Mouse (Mus musculus): Measurements from ENCODE around the gene Nhej1. TPM values are rescaled to one million over a fixed set of nuclear protein-coding genes. Genes with fewer than 3 reads are reported as not detected.

The Nhej1 gene
- total RNA-seq, 1 experiment = 7.7 TPM

DNA sequence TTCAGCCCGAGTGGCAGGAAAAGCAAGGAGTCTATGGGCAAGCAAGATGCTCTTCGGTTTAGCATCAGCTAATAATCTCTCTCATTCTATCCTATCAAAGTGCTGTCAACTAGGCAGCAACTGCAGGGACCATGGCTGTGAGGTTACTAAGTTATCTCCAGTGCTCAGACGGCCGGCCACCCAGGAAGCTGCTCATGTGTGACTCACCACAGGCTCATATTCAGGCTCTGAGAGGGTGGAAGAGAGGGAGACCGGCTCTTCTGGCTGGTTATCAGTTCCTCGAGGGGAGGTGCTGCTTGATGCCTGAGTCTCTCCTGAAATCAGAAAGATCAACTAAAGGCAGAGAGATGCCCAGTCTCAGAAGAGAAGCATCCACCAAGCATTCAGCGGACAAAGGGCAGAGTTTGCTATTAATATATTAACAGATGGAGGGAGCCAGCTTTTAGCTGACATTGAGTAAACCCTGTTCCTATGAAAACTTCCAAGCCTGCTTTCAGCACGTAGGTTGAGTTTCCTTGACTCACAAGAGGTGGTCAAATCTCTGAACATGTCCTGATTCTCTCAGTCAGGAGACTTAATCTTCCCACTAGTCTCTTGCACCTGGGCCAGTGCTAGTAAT is 156.9 kb downstream of the Nhej1 start:
- TF ChIP-seq ZNF384 (IDR thresholded peaks at IDR 0.05; ENCODE audit: low read depth, low read length) = no peak
- no peak for TF ChIP-seq HCFC1 (IDR thresholded peaks at IDR 0.05; ENCODE audit: borderline replicate concordance, insufficient read depth, low read length)
- TF ChIP-seq ZC3H11A (IDR thresholded peaks at IDR 0.05; ENCODE audit: borderline replicate concordance, low read depth, low read length) = no peak
- H3K27ac ChIP-seq (ENCODE audit: insufficient read depth, low read depth, low read length, poor library complexity, severe bottlenecking) = no peak overlapping the region
- no peak overlapping the region for H3K9ac ChIP-seq (ENCODE audit: insufficient read depth, low read depth, low read length, poor library complexity, severe bottlenecking)
- H3K4me3 ChIP-seq (ENCODE audit: insufficient read depth in 1 of 2, low read depth in 1 of 2, low read length in 2 of 2, poor library complexity in 1 of 2, severe bottlenecking in 1 of 2) = no peak overlapping the region
- H3K9me3 ChIP-seq (ENCODE audit: control insufficient read depth, insufficient read depth, low read depth, low read length) = no peaks in the 10 kb centered on the region
- peaks cover 0 to 10% of the 10 kb centered on the region in 2 experiments; a peak in 1 of 4 replicates for H3K4me1 ChIP-seq (ENCODE audit: control insufficient read depth in 2 of 2, insufficient read depth in 2 of 2, low read length in 2 of 2, poor library complexity in 1 of 2)
- no peak for DNase-seq (ENCODE audit: low read depth, low spot score)
- in situ Hi-C loops (cut with MboI; ENCODE audit: low sequenced_read_pairs in 2 of 2, unreplicated experiment in 2 of 2) = no loop called here
- no peaks in the 10 kb centered on the region; the same call in 1 of the 2 replicates for H3K36me3 ChIP-seq (ENCODE audit: control insufficient read depth, insufficient read depth, low read length, poor library complexity, severe bottlenecking)

- DNase-seq (ENCODE audit: low read depth, low spot score) = peak; percentile 77
- no peak overlapping the region for H3K9ac ChIP-seq (ENCODE audit: insufficient read depth, low read depth, low read length, poor library complexity, severe bottlenecking)
- TF ChIP-seq ZC3H11A (IDR thresholded peaks at IDR 0.05; ENCODE audit: borderline replicate concordance, low read depth, low read length) = 0 out of 2 replicates have a peak, but pooled peaks have one; percentile 39
- TF ChIP-seq MAFK (IDR thresholded peaks at IDR 0.05; ENCODE audit: insufficient read depth, low read depth, low read length) = no peak
- in situ Hi-C loops (cut with MboI; ENCODE audit: low sequenced_read_pairs in 2 of 2, unreplicated experiment in 2 of 2) = no loop called here
- no peak overlapping the region; a peak in 1 of 4 replicates for H3K4me3 ChIP-seq (ENCODE audit: insufficient read depth in 1 of 2, low read depth in 1 of 2, low read length in 2 of 2, poor library complexity in 1 of 2, severe bottlenecking in 1 of 2)
- no peaks in the 10 kb centered on the region; the same call in 1 of the 2 replicates for H3K36me3 ChIP-seq (ENCODE audit: control insufficient read depth, insufficient read depth, low read length, poor library complexity, severe bottlenecking)
- peaks cover 0 to 5% of the 10 kb centered on the region in 2 experiments; a peak in 1 of 4 replicates for H3K4me1 ChIP-seq (ENCODE audit: control insufficient read depth in 2 of 2, insufficient read depth in 2 of 2, low read length in 2 of 2, poor library complexity in 1 of 2)
- H3K9me3 ChIP-seq (ENCODE audit: control insufficient read depth, insufficient read depth, low read depth, low read length) = no peaks in the 10 kb centered on the region
- no peak overlapping the region for H3K27ac ChIP-seq (ENCODE audit: insufficient read depth, low read depth, low read length, poor library complexity, severe bottlenecking)
These were observed 160.3 kb downstream of the Nhej1 start for GRCm38 (mm10) chr1:74964494-74965215.

DNA sequence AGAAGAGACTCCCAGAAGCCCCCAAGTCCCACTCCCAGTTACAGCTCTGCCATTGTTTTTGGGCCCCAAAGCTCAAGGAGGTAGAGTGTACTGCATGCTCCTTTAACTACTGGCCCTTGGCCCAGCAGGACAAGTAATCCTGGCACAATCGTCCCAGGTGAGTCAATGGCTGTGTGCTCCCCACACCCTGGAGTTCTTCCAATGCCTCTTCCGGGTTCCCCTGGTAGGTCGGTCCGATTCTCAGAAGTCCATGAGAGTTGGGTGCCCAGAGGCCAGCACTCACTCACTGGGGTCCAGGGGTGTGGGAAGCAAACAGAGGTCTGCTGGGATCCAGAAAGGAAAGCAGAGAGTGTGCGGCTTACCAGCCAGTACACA is 162.2 kb downstream of the Nhej1 start:
- H3K4me1 ChIP-seq (ENCODE audit: control insufficient read depth in 2 of 2, insufficient read depth in 2 of 2, low read length in 2 of 2, poor library complexity in 1 of 2) = peaks cover 0 to 6% of the 10 kb centered on the region in 2 experiments; a peak in 1 of 4 replicates
- in situ Hi-C loops (cut with MboI; ENCODE audit: low sequenced_read_pairs in 2 of 2, unreplicated experiment in 2 of 2) = no loop called here
- no peak overlapping the region for H3K9ac ChIP-seq (ENCODE audit: insufficient read depth, low read depth, low read length, poor library complexity, severe bottlenecking)

DNA sequence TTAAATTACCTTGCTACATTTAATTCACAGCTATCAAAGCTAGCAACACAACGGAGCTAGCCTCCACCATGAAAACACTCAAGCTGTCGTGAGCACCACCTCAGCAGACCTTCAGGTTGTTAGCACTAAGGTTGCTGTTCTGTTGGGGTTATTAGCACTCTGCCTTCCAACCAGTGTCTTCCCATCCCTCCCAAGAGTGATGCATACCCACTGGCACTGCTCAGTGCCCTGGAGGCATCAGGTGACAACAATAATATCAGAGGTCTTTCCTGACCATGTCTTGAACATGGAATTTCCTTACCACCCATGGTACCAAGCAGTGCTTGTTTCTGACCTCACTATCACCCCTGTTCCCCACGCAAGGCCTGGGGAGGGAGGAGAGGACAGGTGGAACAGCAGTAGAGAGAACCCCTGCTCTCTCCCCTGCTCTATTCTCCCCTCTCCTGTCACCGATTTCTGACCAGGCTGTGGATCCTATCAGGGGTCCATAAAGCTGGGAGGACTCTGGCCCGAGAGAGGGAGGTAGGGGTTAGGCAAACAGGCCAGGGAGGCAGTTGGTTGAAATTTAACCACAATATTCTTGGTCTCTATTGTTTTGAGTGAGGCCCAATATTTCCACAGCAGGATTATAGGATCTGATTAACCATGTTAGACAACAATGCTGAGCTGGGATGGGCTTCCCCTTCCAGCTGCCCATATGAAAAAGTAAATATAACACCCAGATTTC is 162.7 kb downstream of the Nhej1 start:
- Histone ChIP-seq H3K27ac (ENCODE audit: insufficient read depth, low read depth, low read length, poor library complexity, severe bottlenecking) (no peak overlapping the region), H3K4me3 (ENCODE audit: insufficient read depth in 1 of 2, low read depth in 1 of 2, low read length in 2 of 2, poor library complexity in 1 of 2, severe bottlenecking in 1 of 2) (no peak overlapping the region), H3K9ac (ENCODE audit: insufficient read depth, low read depth, low read length, poor library complexity, severe bottlenecking) (no peak overlapping the region), H3K4me1 (ENCODE audit: control insufficient read depth in 2 of 2, insufficient read depth in 2 of 2, low read length in 2 of 2, poor library complexity in 1 of 2) (peaks cover 0 to 6% of the 10 kb centered on the region in 2 experiments; a peak in 1 of 4 replicates), H3K9me3 (ENCODE audit: control insufficient read depth, insufficient read depth, low read depth, low read length) (no peaks in the 10 kb centered on the region), H3K36me3 (ENCODE audit: control insufficient read depth, insufficient read depth, low read length, poor library complexity, severe bottlenecking) (no peaks in the 10 kb centered on the region; the same call in 1 of the 2 replicates)
- in situ Hi-C loops (cut with MboI; ENCODE audit: low sequenced_read_pairs in 2 of 2, unreplicated experiment in 2 of 2) = no loop called here
- TF ChIP-seq CHD2 (IDR thresholded peaks at IDR 0.05; ENCODE audit: low read depth, low read length) = no peak
- no peak for TF ChIP-seq MAFK (IDR thresholded peaks at IDR 0.05; ENCODE audit: insufficient read depth, low read depth, low read length)
- TF ChIP-seq ZNF384 (IDR thresholded peaks at IDR 0.05; ENCODE audit: low read depth, low read length) = no peak
- no peak for TF ChIP-seq HCFC1 (IDR thresholded peaks at IDR 0.05; ENCODE audit: borderline replicate concordance, insufficient read depth, low read length)
- TF ChIP-seq ZC3H11A (IDR thresholded peaks at IDR 0.05; ENCODE audit: borderline replicate concordance, low read depth, low read length) = no peak
- DNase-seq (ENCODE audit: low read depth, low spot score) = no peak

More for the DNA sequence above, 162.2 kb downstream of the Nhej1 start:
- TF ChIP-seq ZNF384 (IDR thresholded peaks at IDR 0.05; ENCODE audit: low read depth, low read length) = no peak
- no peak for TF ChIP-seq CHD2 (IDR thresholded peaks at IDR 0.05; ENCODE audit: low read depth, low read length)
- no peak for TF ChIP-seq ZC3H11A (IDR thresholded peaks at IDR 0.05; ENCODE audit: borderline replicate concordance, low read depth, low read length)
- TF ChIP-seq HCFC1 (IDR thresholded peaks at IDR 0.05; ENCODE audit: borderline replicate concordance, insufficient read depth, low read length) = no peak
- TF ChIP-seq MAFK (IDR thresholded peaks at IDR 0.05; ENCODE audit: insufficient read depth, low read depth, low read length) = no peak
- no peaks in the 10 kb centered on the region for H3K9me3 ChIP-seq (ENCODE audit: control insufficient read depth, insufficient read depth, low read depth, low read length)
- H3K4me3 ChIP-seq (ENCODE audit: insufficient read depth in 1 of 2, low read depth in 1 of 2, low read length in 2 of 2, poor library complexity in 1 of 2, severe bottlenecking in 1 of 2) = no peak overlapping the region
- no peak for DNase-seq (ENCODE audit: low read depth, low spot score)
- H3K27ac ChIP-seq (ENCODE audit: insufficient read depth, low read depth, low read length, poor library complexity, severe bottlenecking) = no peak overlapping the region
- no peaks in the 10 kb centered on the region; the same call in 1 of the 2 replicates for H3K36me3 ChIP-seq (ENCODE audit: control insufficient read depth, insufficient read depth, low read length, poor library complexity, severe bottlenecking)

Data from ES-E14 (cell line).